Mouse (Mus musculus): Measurements from ENCODE around the gene Rpusd3. TPM values are rescaled to one million over a fixed set of nuclear protein-coding genes. Genes with fewer than 3 reads are reported as not detected.

Gene Rpusd3
- polyA plus RNA-seq, 1 experiment from 2014 or later: 25.7 TPM

- 89% methylated on average over 6 of the region's 6 CpGs for WGBS
- Histone ChIP-seq H3K27me3 (ENCODE audit: control insufficient read depth, insufficient read depth, low read length) (no peaks in the 10 kb centered on the region), H3K4me1 (ENCODE audit: control insufficient read depth, insufficient read depth, low read length) (no peaks in the 10 kb centered on the region), H3K9me3 (replicated peaks; ENCODE audit: control insufficient read depth, low read length) (no peaks in the 10 kb centered on the region), H3K4me2 (ENCODE audit: low read depth, low read length) (no peak overlapping the region), H3K27ac (replicated peaks; ENCODE audit: low read depth, low read length) (no peak overlapping the region), H3K4me3 (ENCODE audit: low read depth, low read length) (no peak overlapping the region), H3K36me3 (replicated peaks; ENCODE audit: control insufficient read depth, insufficient read depth, low read depth, low read length) (no peaks in the 10 kb centered on the region), H3K9ac (replicated peaks; ENCODE audit: low read length) (no peak overlapping the region)
- DNase-seq (ENCODE audit: low spot score) (no peak), ATAC-seq (replicated peaks; ENCODE audit: insufficient number of reproducible peaks, low FRiP score, low TSS enrichment, low read depth) (no peak)
These were observed 52.5 kb downstream of the Rpusd3 start for GRCm38 (mm10) chr6:113366639-113367038.

Small RNA genes lying within 50 kb of the gene (microRNA-seq; reads per million reads assigned to microRNA genes)
- not detected for gene Gm24387 (ENCODE audit: borderline number of aligned reads)

Other genes starting within 250 kb of the Rpusd3 start
- gene Lhfpl4, start 224.0 kb downstream of the Rpusd3 start, polyA plus RNA-seq (2014; fragmentation: Nextera tagmentation; extraction: Ambion mirVana): 1.2 and 1.5 TPM in 2 replicates
- gene Mtmr14, start 181.5 kb downstream of the Rpusd3 start, polyA plus RNA-seq (2014; fragmentation: Nextera tagmentation; extraction: Ambion mirVana): 42.5 and 44.8 TPM in 2 replicates
- gene Cpne9, start 137.0 kb downstream of the Rpusd3 start, polyA plus RNA-seq (2014; fragmentation: Nextera tagmentation; extraction: Ambion mirVana): 0.10 and 0.14 TPM in 2 replicates
- gene Brpf1, start 112.2 kb downstream of the Rpusd3 start, polyA plus RNA-seq (2014; fragmentation: Nextera tagmentation; extraction: Ambion mirVana): 17.6 and 21.3 TPM in 2 replicates
- gene Ogg1, start 92.4 kb downstream of the Rpusd3 start, polyA plus RNA-seq (2014; fragmentation: Nextera tagmentation; extraction: Ambion mirVana): 13.0 and 14.6 TPM in 2 replicates
- 73.5 and 77.1 TPM in 2 replicates for gene Camk1, start 75.4 kb downstream of the Rpusd3 start, polyA plus RNA-seq (2014; fragmentation: Nextera tagmentation; extraction: Ambion mirVana)
- 44.3 and 51.0 TPM in 2 replicates for gene Tada3, start 41.5 kb downstream of the Rpusd3 start, polyA plus RNA-seq (2014; fragmentation: Nextera tagmentation; extraction: Ambion mirVana)
- 201 and 203 TPM in 2 replicates for gene Arpc4, start 41.2 kb downstream of the Rpusd3 start, polyA plus RNA-seq (2014; fragmentation: Nextera tagmentation; extraction: Ambion mirVana)
- gene Ttll3, start 30.1 kb downstream of the Rpusd3 start, polyA plus RNA-seq (2014; fragmentation: Nextera tagmentation; extraction: Ambion mirVana): 2.2 and 2.7 TPM in 2 replicates
- gene Cidec, start 16.4 kb upstream of the Rpusd3 start, polyA plus RNA-seq (2014; fragmentation: Nextera tagmentation; extraction: Ambion mirVana): not detected in 2 replicates
- 72.6 and 77.6 TPM in 2 replicates for gene Jagn1, start 23.2 kb upstream of the Rpusd3 start, polyA plus RNA-seq (2014; fragmentation: Nextera tagmentation; extraction: Ambion mirVana)
- gene Il17re, start 39.1 kb upstream of the Rpusd3 start, polyA plus RNA-seq (2014; fragmentation: Nextera tagmentation; extraction: Ambion mirVana): 1.2 and 2.3 TPM in 2 replicates
- gene Il17rc, start 52.1 kb upstream of the Rpusd3 start, polyA plus RNA-seq (2014; fragmentation: Nextera tagmentation; extraction: Ambion mirVana): 1.3 and 3.5 TPM in 2 replicates
- gene Creld1, start 64.0 kb upstream of the Rpusd3 start, polyA plus RNA-seq (2014; fragmentation: Nextera tagmentation; extraction: Ambion mirVana): 13.1 and 16.2 TPM in 2 replicates
- 0.90 and 1.3 TPM in 2 replicates for gene Prrt3, start 82.6 kb upstream of the Rpusd3 start, polyA plus RNA-seq (2014; fragmentation: Nextera tagmentation; extraction: Ambion mirVana)
- gene Emc3, start 112.3 kb upstream of the Rpusd3 start, polyA plus RNA-seq (2014; fragmentation: Nextera tagmentation; extraction: Ambion mirVana): 83.2 and 85.8 TPM in 2 replicates
- gene Fancd2, start 112.3 kb upstream of the Rpusd3 start, polyA plus RNA-seq (2014; fragmentation: Nextera tagmentation; extraction: Ambion mirVana): 14.6 and 17.7 TPM in 2 replicates
- 0.20 TPM in 1 of 2 replicates, not detected in the other for gene Fancd2os, start 181.4 kb upstream of the Rpusd3 start, polyA plus RNA-seq (2014; fragmentation: Nextera tagmentation; extraction: Ambion mirVana)
- gene Brk1, start 185.4 kb upstream of the Rpusd3 start, polyA plus RNA-seq (2014; fragmentation: Nextera tagmentation; extraction: Ambion mirVana): 232 and 233 TPM in 2 replicates
- 56.9 and 64.0 TPM in 2 replicates for gene Vhl, start 204.6 kb upstream of the Rpusd3 start, polyA plus RNA-seq (2014; fragmentation: Nextera tagmentation; extraction: Ambion mirVana)
- gene Irak2, start 219.1 kb upstream of the Rpusd3 start, polyA plus RNA-seq (2014; fragmentation: Nextera tagmentation; extraction: Ambion mirVana): 2.2 and 4.0 TPM in 2 replicates